Mouse (Mus musculus) megakaryocyte, embryonic 14.5 days (primary cell): Measurements from ENCODE around the gene Smarcd1.

Experiments used
- FLI1 ChIP-seq: IDR thresholded peaks from 2 replicates; pipeline ENCODE4 v1.6.1; 2012; ENCODE audit warnings: low read length, inconsistent platforms, mixed read lengths
- GATA1 ChIP-seq: IDR thresholded peaks from 3 replicates; pipeline ENCODE4 v1.6.1; 2012; ENCODE audit warnings: mixed read lengths, low read length, inconsistent platforms, borderline replicate concordance

DNA sequence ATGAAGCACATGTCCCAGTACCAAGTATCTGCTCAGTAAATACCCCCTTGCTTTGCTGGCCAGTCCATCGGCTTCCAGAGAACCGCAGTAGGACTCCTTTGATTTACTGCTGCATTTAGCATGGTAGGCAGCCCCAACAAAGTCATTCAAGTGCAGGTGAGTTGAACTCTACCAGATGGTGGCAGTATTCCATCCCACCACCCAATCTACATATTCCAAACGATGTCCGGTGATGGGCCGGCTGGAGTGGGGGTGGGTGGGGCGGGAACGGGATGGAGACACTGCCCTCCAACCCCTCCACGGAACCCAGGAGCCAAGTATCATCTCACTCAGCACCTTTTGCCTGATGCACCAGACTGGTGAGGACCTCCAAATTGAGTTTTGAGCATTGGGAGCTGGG is 48.6 kb upstream of the Smarcd1 start:
- TF ChIP-seq GATA1 = no peak
- TF ChIP-seq FLI1 = no peak
